Mouse (Mus musculus) spleen, adult 2 months (tissue): ENCODE data around the gene Fras1.

Experiments used
- CTCF ChIP-seq: fragments of 200-500 bp; IDR thresholded peaks from 2 replicates; pipeline ENCODE4 v1.5.1; 2011; ENCODE audit warnings: mild to moderate bottlenecking, inconsistent platforms; ENCODE audit not compliant: insufficient read depth, insufficient read length, insufficient replicate concordance; ENCODE audit errors: extremely low read depth
- POLR2A ChIP-seq: fragments of 200-500 bp; IDR thresholded peaks from 2 replicates; pipeline ENCODE4 v1.6.1; 2011; ENCODE audit warnings: low read depth, low read length, inconsistent platforms

DNA sequence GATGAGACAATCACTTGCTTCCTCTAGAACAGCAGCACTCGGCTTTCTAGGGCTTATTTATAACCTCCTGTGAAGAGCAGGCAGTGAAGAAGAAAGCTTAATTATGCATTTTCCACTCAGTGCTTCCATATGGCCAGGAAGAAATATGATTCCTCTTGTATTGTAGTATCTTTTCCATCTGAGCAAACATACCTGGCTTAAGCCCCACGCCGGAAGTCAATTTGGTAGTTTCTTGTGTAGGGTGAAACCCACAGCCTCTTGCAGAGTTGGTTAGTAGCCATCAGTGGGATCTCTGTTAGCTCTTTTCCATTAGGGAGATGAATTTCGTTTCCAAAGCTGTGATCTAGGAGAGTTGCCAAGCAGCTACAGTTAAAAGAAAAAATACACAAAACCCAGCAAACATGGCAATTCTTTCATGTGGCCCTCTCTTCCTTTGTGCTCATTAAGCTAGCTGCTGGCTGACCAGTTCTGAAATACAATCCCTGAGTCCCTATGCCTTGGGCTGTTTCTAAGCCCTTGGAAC, 83.7 kb downstream of the Fras1 start:
- no peak for TF ChIP-seq CTCF
- no peak for TF ChIP-seq POLR2A
